10 mouse cellular contexts compared by ENCODE assay signal in the genomic region with DNA sequence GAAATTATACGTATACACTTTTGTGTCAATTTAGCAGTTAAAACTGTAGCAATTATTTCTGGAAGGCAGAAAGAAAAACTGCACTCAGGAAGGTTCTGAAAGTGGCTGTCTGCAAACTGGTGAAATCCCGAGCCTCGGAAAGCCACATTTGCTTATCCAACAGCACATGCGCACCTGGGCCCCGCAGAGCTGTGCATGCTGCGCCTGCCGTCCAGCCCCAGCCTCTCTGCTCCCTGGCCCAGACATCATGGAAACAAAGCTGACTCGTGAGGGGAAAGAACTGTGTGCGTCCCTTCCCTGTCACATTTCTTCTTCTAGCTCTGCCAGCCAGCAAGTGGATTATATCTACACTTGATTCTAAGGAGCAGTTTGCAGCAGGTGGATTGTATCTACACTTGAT.
A peak's percentile ranks its signal among the peaks of the same experiment; 100 is the strongest.
DNase-seq lines count a peak whose midpoint lies in the region; ATAC-seq and TF ChIP-seq lines count a peak whose summit lies in the region.
"Had no signal": no experiment of that assay in that cellular context is flagged by ENCODE, and none has a peak within 500 bp of the region (broad histone marks: within the 10 kb centered on the region; RNA-seq: fewer than 3 reads in every experiment).

No protein-coding gene starts in this region.

- ATAC-seq in hindbrain, embryonic 14.5 days (ENCODE audit: low FRiP score): no peak
- ATAC-seq in hindbrain, embryonic 12.5 days (ENCODE audit: low FRiP score): no peak
- ATAC-seq in forebrain, embryonic 15.5 days (replicated peaks): no peak

- no peaks in the 10 kb centered on the region for H3K36me3 ChIP-seq in hindbrain, embryonic 14.5 days (replicated peaks; ENCODE audit: control insufficient read depth, insufficient read depth)
- H3K36me3 ChIP-seq in hindbrain, embryonic 12.5 days: no peaks in the 10 kb centered on the region
- H3K36me3 ChIP-seq in forebrain, embryonic 15.5 days: no peaks in the 10 kb centered on the region
- H3K36me3 ChIP-seq in small intestine, adult 2 months (ENCODE audit: control insufficient read depth, insufficient read depth, low read length): no peaks in the 10 kb centered on the region
- H3K36me3 ChIP-seq: embryonic facial prominence, embryonic 15.5 days; heart, embryonic 13.5 days had no signal

- no peak for TF ChIP-seq CTCF in small intestine, adult 2 months (IDR thresholded peaks at IDR 0.05; ENCODE audit: extremely low read depth, insufficient read length, insufficient replicate concordance, low read depth, low read length)

- TF ChIP-seq POLR2A in small intestine, adult 2 months (IDR thresholded peaks at IDR 0.05; ENCODE audit: low read depth, low read length): no peak

- no peaks in the 10 kb centered on the region for H3K27me3 ChIP-seq in hindbrain, embryonic 14.5 days (ENCODE audit: control insufficient read depth, insufficient read depth, low read length)
- no peaks in the 10 kb centered on the region for H3K27me3 ChIP-seq in hindbrain, embryonic 12.5 days
- H3K27me3 ChIP-seq in forebrain, embryonic 15.5 days: no peaks in the 10 kb centered on the region
- H3K27me3 ChIP-seq in small intestine, adult 2 months (ENCODE audit: control insufficient read depth, insufficient read depth, low read length): no peaks in the 10 kb centered on the region
- H3K27me3 ChIP-seq: embryonic facial prominence, embryonic 15.5 days; heart, embryonic 13.5 days had no signal

- intact Hi-C loops in heart, postnatal 14 days (cut with DNase I): no loop called here

- H3K4me3 ChIP-seq in hindbrain, embryonic 14.5 days (replicated peaks; ENCODE audit: low read length): peak overlapping the region; percentile 13; the same call in 1 of the 2 replicates
- H3K4me3 ChIP-seq in hindbrain, embryonic 12.5 days: no peak overlapping the region
- H3K4me3 ChIP-seq in forebrain, embryonic 15.5 days: peak overlapping the region; percentile 14
- H3K4me3 ChIP-seq in small intestine, adult 2 months (ENCODE audit: low read depth, low read length): 0 out of 2 replicates have a peak overlapping the region, but pooled peaks have one; percentile 5
- H3K4me3 ChIP-seq: embryonic facial prominence, embryonic 15.5 days; heart, embryonic 13.5 days had no signal

- H3K4me2 ChIP-seq in hindbrain, embryonic 14.5 days (replicated peaks): peak overlapping the region; percentile 22; the same call in 1 of the 2 replicates
- no peak overlapping the region for H3K4me2 ChIP-seq in hindbrain, embryonic 12.5 days (replicated peaks)
- H3K4me2 ChIP-seq in forebrain, embryonic 15.5 days (replicated peaks): 0 out of 2 replicates have a peak overlapping the region, but pooled peaks have one; percentile 9
- H3K4me2 ChIP-seq: embryonic facial prominence, embryonic 15.5 days; heart, embryonic 13.5 days had no signal

- DNase-seq in hindbrain, embryonic 14.5 days (ENCODE audit: low spot score): no peak
- DNase-seq in right cerebral cortex, adult 18-20 months: peak; percentile 26
- no peak for DNase-seq in right cerebral cortex, postnatal 10 days (ENCODE audit: low spot score in 2 of 2)
- DNase-seq in gastrocnemius, postnatal 4 days (ENCODE audit: low spot score in 2 of 2): no peak
- DNase-seq in heart, postnatal 14 days: no peak

- H3K9ac ChIP-seq in hindbrain, embryonic 14.5 days: 0 out of 2 replicates have a peak overlapping the region, but pooled peaks have one; percentile 3
- no peak overlapping the region for H3K9ac ChIP-seq in hindbrain, embryonic 12.5 days
- H3K9ac ChIP-seq in forebrain, embryonic 15.5 days (replicated peaks): no peak overlapping the region
- H3K9ac ChIP-seq: embryonic facial prominence, embryonic 15.5 days; heart, embryonic 13.5 days had no signal

- H3K4me1 ChIP-seq in hindbrain, embryonic 14.5 days (replicated peaks; ENCODE audit: control insufficient read depth, insufficient read depth, low read length): no peaks in the 10 kb centered on the region; the same call in 1 of the 2 replicates
- peaks cover 5% of the 10 kb centered on the region for H3K4me1 ChIP-seq in hindbrain, embryonic 12.5 days
- peaks cover 12% of the 10 kb centered on the region for H3K4me1 ChIP-seq in forebrain, embryonic 15.5 days
- no peaks in the 10 kb centered on the region for H3K4me1 ChIP-seq in small intestine, adult 2 months (ENCODE audit: control insufficient read depth, insufficient read depth, insufficient read length, low read length)
- H3K4me1 ChIP-seq: embryonic facial prominence, embryonic 15.5 days had no signal

- H3K27ac ChIP-seq in hindbrain, embryonic 14.5 days: peak overlapping the region; percentile 67
- H3K27ac ChIP-seq in hindbrain, embryonic 12.5 days: no peak overlapping the region
- peak overlapping the region; percentile 53 for H3K27ac ChIP-seq in forebrain, embryonic 15.5 days (replicated peaks)
- no peak overlapping the region for H3K27ac ChIP-seq in small intestine, adult 2 months (ENCODE audit: insufficient read depth, low read depth, low read length)
- H3K27ac ChIP-seq: embryonic facial prominence, embryonic 15.5 days; heart, embryonic 13.5 days had no signal

- 52% methylated on average over 9 of the region's 9 CpGs for WGBS in hindbrain, embryonic 14.5 days
- 66% methylated on average over 9 of the region's 9 CpGs for WGBS in hindbrain, embryonic 12.5 days
- WGBS in forebrain, embryonic 15.5 days: 51% methylated on average over 9 of the region's 9 CpGs
- 60% methylated on average over 9 of the region's 9 CpGs for WGBS in small intestine, adult 2 months

- no peaks in the 10 kb centered on the region for H3K9me3 ChIP-seq in hindbrain, embryonic 14.5 days (ENCODE audit: control insufficient read depth, low read length)
- no peaks in the 10 kb centered on the region for H3K9me3 ChIP-seq in hindbrain, embryonic 12.5 days (replicated peaks)
- H3K9me3 ChIP-seq in forebrain, embryonic 15.5 days: no peaks in the 10 kb centered on the region
- H3K9me3 ChIP-seq: embryonic facial prominence, embryonic 15.5 days; heart, embryonic 13.5 days had no signal

Comparison
In these comparisons a context has a peak if more than half of its experiments do, and no peak if none do; other contexts are left out.
1. H3K27ac ChIP-seq: peak in hindbrain, embryonic 14.5 days (single experiment) and forebrain, embryonic 15.5 days (single experiment); none in hindbrain, embryonic 12.5 days (single experiment) and small intestine, adult 2 months (single experiment).